Mouse (Mus musculus): ENCODE data around the gene Dgkd.

DNA sequence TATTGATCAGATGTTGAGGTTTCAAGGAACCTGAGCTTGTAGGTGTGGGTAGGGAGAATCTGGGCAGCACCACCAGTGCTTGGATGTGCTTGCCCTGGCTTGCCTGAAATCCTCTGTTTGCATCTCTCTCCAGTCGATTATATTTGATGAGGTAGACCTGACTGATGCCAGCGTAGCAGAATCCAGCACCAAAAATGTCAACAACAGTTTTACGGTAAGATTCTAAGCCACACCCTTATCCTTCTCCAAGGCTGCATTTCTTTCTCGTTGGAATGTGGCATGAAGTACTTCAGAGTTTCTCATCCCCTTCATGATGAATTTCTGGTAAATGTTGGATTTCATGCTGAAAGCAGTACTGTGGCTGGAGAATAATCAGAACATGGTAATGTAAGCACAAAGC, 28.6 kb downstream of the Dgkd start:
- TF ChIP-seq CTCF (IDR thresholded peaks at IDR 0.05; ENCODE audit: low read depth) (no peak), EP300 (IDR thresholded peaks at IDR 0.05; ENCODE audit: low read depth) (no peak)

Measured in liver, postnatal 0 days (tissue).